Mouse (Mus musculus): ENCODE results near the gene Azin2. TPM values are rescaled to one million over a fixed set of nuclear protein-coding genes. Genes with fewer than 3 reads are reported as not detected.
A peak's percentile ranks its signal among the peaks of the same experiment; 100 is the strongest.

Gene Azin2
- polyA plus RNA-seq, 1 experiment = 17.4 TPM

DNA sequence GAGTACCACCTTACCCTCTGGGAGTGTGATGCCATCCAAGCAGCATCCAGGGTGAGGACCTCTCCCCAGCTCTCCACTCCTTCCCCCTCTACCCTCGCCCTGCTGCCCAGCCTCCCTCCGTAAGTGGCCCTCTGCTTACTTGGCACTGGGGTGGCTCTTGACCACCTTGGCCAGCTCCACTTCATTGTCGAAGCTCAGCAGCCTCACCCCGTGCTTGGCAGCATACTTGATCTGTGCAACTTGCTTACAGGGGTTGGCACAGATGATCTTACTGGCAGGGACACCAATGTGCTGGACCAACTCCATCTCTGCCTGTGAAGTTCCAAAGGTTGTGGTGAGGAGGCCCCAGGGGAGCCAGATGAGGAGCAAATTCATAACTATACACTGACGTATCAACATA lies 11.8 kb downstream of the Azin2 start:
- Histone ChIP-seq H3K36me3 (ENCODE audit: control insufficient read depth, insufficient read depth) (no peaks in the 10 kb centered on the region), H3K4me3 (no peak overlapping the region), H3K27me3 (ENCODE audit: control insufficient read depth, insufficient read depth, insufficient read length) (no peaks in the 10 kb centered on the region), H3ac (ENCODE audit: control insufficient read depth, insufficient read length) (no peak overlapping the region), H3K79me2 (ENCODE audit: control insufficient read depth, insufficient read depth) (no peaks in the 10 kb centered on the region), H3K4me2 (ENCODE audit: low read depth) (no peak overlapping the region)
- TF ChIP-seq MAX (IDR thresholded peaks at IDR 0.05; ENCODE audit: low read depth) (no peak), MYOD1 (IDR thresholded peaks at IDR 0.05; ENCODE audit: control insufficient read depth in 1 of 3, insufficient read length in 2 of 3, low read depth in 2 of 3) (no peak), TCF3 (IDR thresholded peaks at IDR 0.05; ENCODE audit: insufficient read length, low read depth) (no peak), REST (IDR thresholded peaks at IDR 0.05; ENCODE audit: insufficient read depth, insufficient read length) (peak; percentile 11), TCF12 (IDR thresholded peaks at IDR 0.05; ENCODE audit: insufficient read depth, poor library complexity, severe bottlenecking) (no peak), POLR2A (IDR thresholded peaks at IDR 0.05; ENCODE audit: insufficient read length, low read depth) (no peak)

DNA sequence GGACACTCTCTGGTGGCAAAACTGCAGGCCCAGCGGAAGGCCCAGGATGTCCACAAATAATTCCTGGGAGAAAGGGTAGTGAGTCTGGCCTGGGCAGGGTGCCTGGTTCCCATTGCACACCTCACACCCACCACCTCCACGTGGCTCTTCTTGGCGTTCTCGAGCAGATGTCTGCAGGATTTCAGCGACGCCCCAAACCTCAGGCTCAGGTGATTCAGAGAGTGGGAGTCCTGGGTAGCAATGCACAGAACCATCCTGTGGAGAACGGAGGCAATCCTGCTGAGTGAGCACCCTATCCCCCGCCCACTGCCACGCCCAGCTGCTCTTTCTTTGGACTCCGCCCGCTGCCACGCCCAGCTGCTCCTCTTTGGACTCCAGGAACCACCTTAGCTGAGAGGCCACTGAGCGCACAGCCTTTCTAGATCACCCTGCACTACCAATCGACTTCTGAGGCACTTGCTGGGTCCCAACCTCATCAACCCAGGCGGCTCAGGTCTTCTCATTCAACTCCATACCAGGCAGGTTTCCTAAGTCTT lies 12.7 kb downstream of the Azin2 start:
- no peaks in the 10 kb centered on the region for H3K27me3 ChIP-seq (ENCODE audit: control insufficient read depth, insufficient read depth, insufficient read length)
- no peaks in the 10 kb centered on the region for H3K79me2 ChIP-seq (ENCODE audit: control insufficient read depth, insufficient read depth)
- H3K4me3 ChIP-seq = no peak overlapping the region
- H3K4me2 ChIP-seq (ENCODE audit: low read depth) = no peak overlapping the region
- no peaks in the 10 kb centered on the region for H3K36me3 ChIP-seq (ENCODE audit: control insufficient read depth, insufficient read depth)
- H3ac ChIP-seq (ENCODE audit: control insufficient read depth, insufficient read length) = no peak overlapping the region
- no peak for TF ChIP-seq POLR2A (IDR thresholded peaks at IDR 0.05; ENCODE audit: insufficient read length, low read depth)
- TF ChIP-seq TCF3 (IDR thresholded peaks at IDR 0.05; ENCODE audit: insufficient read length, low read depth) = no peak
- peak; percentile 47 for TF ChIP-seq POLR2AphosphoS2 (IDR thresholded peaks at IDR 0.05; ENCODE audit: insufficient read length, low read depth)
- TF ChIP-seq E2F4 (IDR thresholded peaks at IDR 0.05; ENCODE audit: insufficient read depth) = no peak
- no peak for TF ChIP-seq USF1 (IDR thresholded peaks at IDR 0.05; ENCODE audit: low read depth)
- TF ChIP-seq MYOG (IDR thresholded peaks at IDR 0.05; ENCODE audit: control insufficient read depth in 1 of 3, insufficient read depth in 1 of 3, insufficient read length in 2 of 3, low read depth in 2 of 3) = no peak
- no peak for TF ChIP-seq MYOD1 (IDR thresholded peaks at IDR 0.05; ENCODE audit: control insufficient read depth in 1 of 3, insufficient read length in 2 of 3, low read depth in 2 of 3)

GRCm38 (mm10) chr4:128948137-128948674 lies 14.0 kb downstream of the Azin2 start:
- H3K4me2 ChIP-seq (ENCODE audit: low read depth) = no peak overlapping the region
- H3K27me3 ChIP-seq (ENCODE audit: control insufficient read depth, insufficient read depth, insufficient read length) = no peaks in the 10 kb centered on the region
- no peak overlapping the region for H3K4me3 ChIP-seq
- H3K79me2 ChIP-seq (ENCODE audit: control insufficient read depth, insufficient read depth) = no peaks in the 10 kb centered on the region
- H3ac ChIP-seq (ENCODE audit: control insufficient read depth, insufficient read length) = no peak overlapping the region
- no peaks in the 10 kb centered on the region for H3K36me3 ChIP-seq (ENCODE audit: control insufficient read depth, insufficient read depth)
- TF ChIP-seq CEBPB (IDR thresholded peaks at IDR 0.05; ENCODE audit: insufficient read depth, poor library complexity, severe bottlenecking) (no peak), TCF3 (IDR thresholded peaks at IDR 0.05; ENCODE audit: insufficient read length, low read depth) (no peak), POLR2AphosphoS2 (IDR thresholded peaks at IDR 0.05; ENCODE audit: insufficient read length, low read depth) (no peak)

- no peak overlapping the region for H3K4me3 ChIP-seq
- no peaks in the 10 kb centered on the region for H3K36me3 ChIP-seq (ENCODE audit: control insufficient read depth, insufficient read depth)
- no peaks in the 10 kb centered on the region for H3K27me3 ChIP-seq (ENCODE audit: control insufficient read depth, insufficient read depth, insufficient read length)
- H3K4me2 ChIP-seq (ENCODE audit: low read depth) = no peak overlapping the region
- H3K79me2 ChIP-seq (ENCODE audit: control insufficient read depth, insufficient read depth) = no peaks in the 10 kb centered on the region
- TF ChIP-seq POLR2A (IDR thresholded peaks at IDR 0.05; ENCODE audit: insufficient read length, low read depth) = no peak
- TF ChIP-seq POLR2AphosphoS2 (IDR thresholded peaks at IDR 0.05; ENCODE audit: insufficient read length, low read depth) = no peak
- TF ChIP-seq MAX (IDR thresholded peaks at IDR 0.05; ENCODE audit: low read depth) = no peak
- no peak for TF ChIP-seq CEBPB (IDR thresholded peaks at IDR 0.05; ENCODE audit: insufficient read depth, poor library complexity, severe bottlenecking)
- no peak for TF ChIP-seq MYOD1 (IDR thresholded peaks at IDR 0.05; ENCODE audit: control insufficient read depth in 1 of 3, insufficient read length in 2 of 3, low read depth in 2 of 3)
- no peak for TF ChIP-seq USF1 (IDR thresholded peaks at IDR 0.05; ENCODE audit: low read depth)
- TF ChIP-seq E2F4 (IDR thresholded peaks at IDR 0.05; ENCODE audit: insufficient read depth) = no peak
- TF ChIP-seq TCF12 (IDR thresholded peaks at IDR 0.05; ENCODE audit: insufficient read depth, poor library complexity, severe bottlenecking) = no peak
- TF ChIP-seq MYOG (IDR thresholded peaks at IDR 0.05; ENCODE audit: control insufficient read depth in 1 of 3, insufficient read depth in 1 of 3, insufficient read length in 2 of 3, low read depth in 2 of 3) = no peak
- no peak for TF ChIP-seq TCF3 (IDR thresholded peaks at IDR 0.05; ENCODE audit: insufficient read length, low read depth)
- TF ChIP-seq SRF (IDR thresholded peaks at IDR 0.05; ENCODE audit: control insufficient read depth, insufficient read length, low read depth) = no peak
- TF ChIP-seq REST (IDR thresholded peaks at IDR 0.05; ENCODE audit: insufficient read depth, insufficient read length) = no peak
- no peak overlapping the region for H3ac ChIP-seq (ENCODE audit: control insufficient read depth, insufficient read length)
Measured at GRCm38 (mm10) chr4:128947326-128947933, 14.8 kb downstream of the Azin2 start.

- TF ChIP-seq TCF3 (IDR thresholded peaks at IDR 0.05; ENCODE audit: insufficient read length, low read depth) (no peak), POLR2AphosphoS2 (IDR thresholded peaks at IDR 0.05; ENCODE audit: insufficient read length, low read depth) (no peak), REST (IDR thresholded peaks at IDR 0.05; ENCODE audit: insufficient read depth, insufficient read length) (no peak), POLR2A (IDR thresholded peaks at IDR 0.05; ENCODE audit: insufficient read length, low read depth) (no peak), CEBPB (IDR thresholded peaks at IDR 0.05; ENCODE audit: insufficient read depth, poor library complexity, severe bottlenecking) (no peak), SRF (IDR thresholded peaks at IDR 0.05; ENCODE audit: control insufficient read depth, insufficient read length, low read depth) (no peak), MYOG (IDR thresholded peaks at IDR 0.05; ENCODE audit: control insufficient read depth in 1 of 3, insufficient read depth in 1 of 3, insufficient read length in 2 of 3, low read depth in 2 of 3) (no peak), E2F4 (IDR thresholded peaks at IDR 0.05; ENCODE audit: insufficient read depth) (no peak), USF1 (IDR thresholded peaks at IDR 0.05; ENCODE audit: low read depth) (no peak), MAX (IDR thresholded peaks at IDR 0.05; ENCODE audit: low read depth) (no peak), MYOD1 (IDR thresholded peaks at IDR 0.05; ENCODE audit: control insufficient read depth in 1 of 3, insufficient read length in 2 of 3, low read depth in 2 of 3) (no peak), TCF12 (IDR thresholded peaks at IDR 0.05; ENCODE audit: insufficient read depth, poor library complexity, severe bottlenecking) (no peak)
- Histone ChIP-seq H3K4me2 (ENCODE audit: low read depth) (no peak overlapping the region), H3K27me3 (ENCODE audit: control insufficient read depth, insufficient read depth, insufficient read length) (no peaks in the 10 kb centered on the region), H3K79me2 (ENCODE audit: control insufficient read depth, insufficient read depth) (no peaks in the 10 kb centered on the region), H3K36me3 (ENCODE audit: control insufficient read depth, insufficient read depth) (no peaks in the 10 kb centered on the region), H3K4me3 (no peak overlapping the region), H3ac (ENCODE audit: control insufficient read depth, insufficient read length) (no peak overlapping the region)
Measured at GRCm38 (mm10) chr4:128946736-128947135, 15.5 kb downstream of the Azin2 start.
